Mouse (Mus musculus): ENCODE results near the gene Dmrta2. TPM values are rescaled to one million over a fixed set of nuclear protein-coding genes. Genes with fewer than 3 reads are reported as not detected.

Gene Dmrta2
- polyA plus RNA-seq, 1 experiment = 0.75 TPM

GRCm38 (mm10) chr4:109982681-109983265 is 4.9 kb downstream of the Dmrta2 start:
- no peaks in the 10 kb centered on the region for H3K36me3 ChIP-seq (ENCODE audit: control insufficient read depth, insufficient read depth, low read length, poor library complexity, severe bottlenecking)
- no peak overlapping the region for H3K27ac ChIP-seq (ENCODE audit: insufficient read depth, low read length)
- no peaks in the 10 kb centered on the region for H3K4me1 ChIP-seq (ENCODE audit: control insufficient read depth, insufficient read depth, low read length)
- H3K9me3 ChIP-seq (replicated peaks; ENCODE audit: control insufficient read depth, insufficient read depth, low read length, poor library complexity, severe bottlenecking) = no peaks in the 10 kb centered on the region
- no peak for TF ChIP-seq CTCF (IDR thresholded peaks at IDR 0.05; ENCODE audit: low read depth, low read length)
- TF ChIP-seq EP300 (IDR thresholded peaks at IDR 0.05; ENCODE audit: insufficient read depth, low read depth, low read length) = no peak
- TF ChIP-seq POLR2A (IDR thresholded peaks at IDR 0.05; ENCODE audit: insufficient read depth, low read length) = no peak
- H3K27me3 ChIP-seq (ENCODE audit: control insufficient read depth, insufficient read depth, low read length, poor library complexity, severe bottlenecking) = peaks cover 51% of the 10 kb centered on the region
- H3K9ac ChIP-seq (ENCODE audit: low read depth, poor library complexity, severe bottlenecking) = peak overlapping the region; percentile 64; the same call in 1 of the 2 replicates
- H3K4me3 ChIP-seq (ENCODE audit: low read depth, low read length) = peak overlapping the region; percentile 49

DNA sequence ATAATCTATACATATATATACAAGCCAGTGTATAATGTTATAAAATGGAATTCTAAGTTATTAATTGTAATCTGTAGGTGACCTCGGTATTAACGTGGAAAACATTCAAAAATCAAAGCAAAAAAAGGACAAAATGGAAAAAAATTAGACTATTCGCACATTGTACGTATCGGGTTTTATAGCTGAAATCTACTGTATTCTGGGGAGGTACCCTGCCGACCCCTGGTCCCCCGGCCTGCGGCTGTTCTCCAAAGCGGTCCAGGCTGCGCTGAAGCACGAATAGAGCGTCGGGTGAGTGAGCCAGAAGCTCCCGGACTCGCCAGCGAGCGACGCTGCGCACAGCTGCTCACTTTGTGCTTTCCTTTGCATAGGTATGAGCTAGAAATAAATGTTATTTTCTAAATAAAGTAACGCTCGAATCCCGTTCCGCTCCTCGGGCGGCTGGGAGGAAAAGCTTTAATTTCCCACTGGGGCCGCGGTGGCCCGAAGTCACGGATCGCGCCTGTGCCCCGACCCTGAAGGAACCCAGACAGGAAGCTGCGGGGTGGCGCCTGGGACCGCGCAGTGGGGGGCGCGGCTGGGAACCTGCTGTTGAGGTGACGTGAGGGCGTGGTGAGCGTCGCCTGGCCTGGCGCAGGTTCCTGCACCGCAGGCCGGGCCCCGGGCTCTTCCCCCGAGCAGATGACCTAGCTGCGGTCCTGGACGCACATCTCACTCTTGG is 5.6 kb downstream of the Dmrta2 start:
- no peak overlapping the region for H3K9ac ChIP-seq (ENCODE audit: low read depth, poor library complexity, severe bottlenecking)

DNA sequence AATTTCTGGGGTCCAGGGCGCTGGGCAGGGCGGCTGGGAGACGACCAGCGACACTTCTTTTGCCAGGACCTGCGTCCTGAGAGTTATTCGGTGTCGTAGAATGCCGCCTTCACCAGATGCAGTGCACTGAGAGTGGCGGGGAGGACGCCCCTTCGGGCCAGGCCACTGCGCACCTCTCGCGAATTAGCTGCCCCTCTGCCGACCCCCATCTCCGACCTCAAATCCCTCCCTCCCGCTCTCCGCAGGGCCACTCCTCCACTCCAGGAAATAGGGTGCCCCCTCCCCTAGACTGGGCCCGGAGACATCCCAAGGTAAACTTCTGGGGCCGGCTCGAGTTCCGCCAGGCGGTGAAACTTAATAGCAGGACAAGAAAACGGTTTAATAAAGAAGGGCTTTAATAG is 6.2 kb downstream of the Dmrta2 start:
- no peak overlapping the region for H3K27ac ChIP-seq (ENCODE audit: insufficient read depth, low read length)
- no peaks in the 10 kb centered on the region for H3K36me3 ChIP-seq (ENCODE audit: control insufficient read depth, insufficient read depth, low read length, poor library complexity, severe bottlenecking)
- H3K9ac ChIP-seq (ENCODE audit: low read depth, poor library complexity, severe bottlenecking) = no peak overlapping the region

More for the DNA sequence above, 5.6 kb downstream of the Dmrta2 start:
- Histone ChIP-seq H3K27me3 (ENCODE audit: control insufficient read depth, insufficient read depth, low read length, poor library complexity, severe bottlenecking) (peaks cover 49% of the 10 kb centered on the region), H3K27ac (ENCODE audit: insufficient read depth, low read length) (no peak overlapping the region), H3K36me3 (ENCODE audit: control insufficient read depth, insufficient read depth, low read length, poor library complexity, severe bottlenecking) (no peaks in the 10 kb centered on the region), H3K4me3 (ENCODE audit: low read depth, low read length) (peak overlapping the region; percentile 59), H3K4me1 (ENCODE audit: control insufficient read depth, insufficient read depth, low read length) (no peaks in the 10 kb centered on the region), H3K9me3 (replicated peaks; ENCODE audit: control insufficient read depth, insufficient read depth, low read length, poor library complexity, severe bottlenecking) (no peaks in the 10 kb centered on the region)
- TF ChIP-seq POLR2A (IDR thresholded peaks at IDR 0.05; ENCODE audit: insufficient read depth, low read length) = no peak
- no peak for TF ChIP-seq EP300 (IDR thresholded peaks at IDR 0.05; ENCODE audit: insufficient read depth, low read depth, low read length)
- no peak for TF ChIP-seq CTCF (IDR thresholded peaks at IDR 0.05; ENCODE audit: low read depth, low read length)

GRCm38 (mm10) chr4:109984496-109985423 is 6.9 kb downstream of the Dmrta2 start:
- H3K27me3 ChIP-seq (ENCODE audit: control insufficient read depth, insufficient read depth, low read length, poor library complexity, severe bottlenecking) = peaks cover 41% of the 10 kb centered on the region
- no peaks in the 10 kb centered on the region for H3K36me3 ChIP-seq (ENCODE audit: control insufficient read depth, insufficient read depth, low read length, poor library complexity, severe bottlenecking)
- no peak overlapping the region for H3K4me3 ChIP-seq (ENCODE audit: low read depth, low read length)
- H3K27ac ChIP-seq (ENCODE audit: insufficient read depth, low read length) = no peak overlapping the region
- no peaks in the 10 kb centered on the region for H3K9me3 ChIP-seq (replicated peaks; ENCODE audit: control insufficient read depth, insufficient read depth, low read length, poor library complexity, severe bottlenecking)
- H3K9ac ChIP-seq (ENCODE audit: low read depth, poor library complexity, severe bottlenecking) = no peak overlapping the region
- H3K4me1 ChIP-seq (ENCODE audit: control insufficient read depth, insufficient read depth, low read length) = no peaks in the 10 kb centered on the region
- TF ChIP-seq CTCF (IDR thresholded peaks at IDR 0.05; ENCODE audit: low read depth, low read length) (no peak), POLR2A (IDR thresholded peaks at IDR 0.05; ENCODE audit: insufficient read depth, low read length) (no peak), EP300 (IDR thresholded peaks at IDR 0.05; ENCODE audit: insufficient read depth, low read depth, low read length) (no peak)

More for the DNA sequence above, 6.2 kb downstream of the Dmrta2 start:
- H3K27me3 ChIP-seq (ENCODE audit: control insufficient read depth, insufficient read depth, low read length, poor library complexity, severe bottlenecking) = peaks cover 47% of the 10 kb centered on the region
- H3K9me3 ChIP-seq (replicated peaks; ENCODE audit: control insufficient read depth, insufficient read depth, low read length, poor library complexity, severe bottlenecking) = no peaks in the 10 kb centered on the region
- TF ChIP-seq EP300 (IDR thresholded peaks at IDR 0.05; ENCODE audit: insufficient read depth, low read depth, low read length) = no peak
- no peak for TF ChIP-seq CTCF (IDR thresholded peaks at IDR 0.05; ENCODE audit: low read depth, low read length)
- TF ChIP-seq POLR2A (IDR thresholded peaks at IDR 0.05; ENCODE audit: insufficient read depth, low read length) = no peak
- peak overlapping the region; percentile 59 for H3K4me3 ChIP-seq (ENCODE audit: low read depth, low read length)
- no peaks in the 10 kb centered on the region for H3K4me1 ChIP-seq (ENCODE audit: control insufficient read depth, insufficient read depth, low read length)

DNA sequence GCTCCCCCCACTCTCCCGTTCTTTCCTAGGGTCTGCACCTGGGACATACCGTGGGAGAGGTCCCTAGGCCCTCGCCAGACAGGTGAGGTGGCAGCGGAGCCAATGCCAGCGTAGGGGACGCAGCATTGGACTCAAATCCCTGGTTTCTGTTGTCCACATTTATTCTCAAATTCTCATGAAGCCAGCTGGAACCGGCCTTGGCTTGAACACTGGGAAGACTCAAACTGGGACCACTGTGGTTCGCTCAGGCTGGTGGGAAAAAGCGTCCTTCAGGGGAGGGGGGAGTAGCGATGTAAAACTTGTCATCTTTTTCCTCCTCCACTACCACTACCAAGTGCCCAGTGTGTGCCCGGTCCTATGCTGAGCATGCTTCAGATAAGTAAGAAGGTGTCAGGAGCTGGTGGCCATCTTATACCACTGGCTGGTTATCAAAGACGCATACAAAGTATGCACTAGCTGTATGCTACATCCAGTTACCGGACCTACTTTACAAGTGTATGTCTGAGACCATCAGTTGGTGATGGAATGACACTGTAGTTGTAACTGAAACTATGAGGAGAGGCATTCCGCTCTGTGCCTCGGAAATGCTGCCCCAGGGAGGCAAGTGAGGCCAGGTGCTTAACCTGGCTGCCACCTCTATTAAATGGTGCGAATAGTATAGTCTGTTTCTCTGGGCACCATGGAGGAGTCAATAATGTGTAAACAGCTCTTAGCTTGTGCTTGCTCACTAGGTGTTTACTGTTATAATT is 7.7 kb downstream of the Dmrta2 start:
- Histone ChIP-seq H3K27ac (ENCODE audit: insufficient read depth, low read length) (no peak overlapping the region), H3K4me1 (ENCODE audit: control insufficient read depth, insufficient read depth, low read length) (no peaks in the 10 kb centered on the region), H3K36me3 (ENCODE audit: control insufficient read depth, insufficient read depth, low read length, poor library complexity, severe bottlenecking) (no peaks in the 10 kb centered on the region), H3K27me3 (ENCODE audit: control insufficient read depth, insufficient read depth, low read length, poor library complexity, severe bottlenecking) (peaks cover 39% of the 10 kb centered on the region), H3K9ac (ENCODE audit: low read depth, poor library complexity, severe bottlenecking) (no peak overlapping the region), H3K4me3 (ENCODE audit: low read depth, low read length) (no peak overlapping the region), H3K9me3 (replicated peaks; ENCODE audit: control insufficient read depth, insufficient read depth, low read length, poor library complexity, severe bottlenecking) (no peaks in the 10 kb centered on the region)
- TF ChIP-seq POLR2A (IDR thresholded peaks at IDR 0.05; ENCODE audit: insufficient read depth, low read length) (no peak), CTCF (IDR thresholded peaks at IDR 0.05; ENCODE audit: low read depth, low read length) (no peak), EP300 (IDR thresholded peaks at IDR 0.05; ENCODE audit: insufficient read depth, low read depth, low read length) (no peak)
